Mouse (Mus musculus) lung, embryonic 16.5 days (tissue): Measurements from ENCODE around the gene Mybph. TPM values are rescaled to one million over a fixed set of nuclear protein-coding genes. Genes with fewer than 3 reads are reported as not detected.

Experiments used
- ATAC-seq: fragments of 200-750 bp; cut with Nextera tagmentation; 2 replicates; pipeline ENCODE4 v1.8.0; 2017; ENCODE audit warnings: low read depth, mild to moderate bottlenecking, moderate library complexity
- H3K27ac ChIP-seq: fragments of 300-500 bp; sonication (generic); 2 replicates; pipeline ENCODE4 v1.5.1; 2014; ENCODE audit warnings: mild to moderate bottlenecking, control low read depth, low read length
- H3K27me3 ChIP-seq: fragments of 300-500 bp; sonication (generic); 2 replicates; pipeline ENCODE4 v1.6.1; 2014; ENCODE audit warnings: low read depth, low read length, mixed read lengths; ENCODE audit not compliant: control insufficient read depth, insufficient read depth
- H3K36me3 ChIP-seq: fragments of 300-500 bp; sonication (generic); 2 replicates; pipeline ENCODE4 v1.6.1; 2014; ENCODE audit warnings: low read length; ENCODE audit not compliant: control insufficient read depth, insufficient read depth
- H3K4me1 ChIP-seq: fragments of 300-500 bp; sonication (generic); replicated peaks from 2 replicates; pipeline ENCODE4 v1.6.1; 2014; ENCODE audit warnings: low read length, mixed read lengths; ENCODE audit not compliant: control insufficient read depth, insufficient read depth
- H3K4me2 ChIP-seq: fragments of 300-500 bp; sonication (generic); 2 replicates; pipeline ENCODE4 v1.6.1; 2014; ENCODE audit warnings: low read depth, low read length, control low read depth
- H3K4me3 ChIP-seq: fragments of 300-500 bp; sonication (generic); 2 replicates; pipeline ENCODE4 v1.5.1; 2014; ENCODE audit warnings: mild to moderate bottlenecking, low read length, control low read depth
- H3K9ac ChIP-seq: fragments of 300-500 bp; sonication (generic); 2 replicates; pipeline ENCODE4 v1.6.1; 2014; ENCODE audit warnings: low read length, control low read depth
- H3K9me3 ChIP-seq: fragments of 300-500 bp; sonication (generic); 2 replicates; pipeline ENCODE4 v1.6.1; 2016; ENCODE audit warnings: low read length; ENCODE audit not compliant: control insufficient read depth
- WGBS: fragments of 180-500 bp; shearing (Covaris S2); extraction: QIAGEN DNeasy Blood & Tissue Kit; methylation state at CpG from one replicate; pipeline ENCODE4 v1.1.7; 2014; 5-methylcytosine and 5-hydroxymethylcytosine counted together
- polyA plus RNA-seq: library from polyadenylated mRNA; unstranded; fragments of >200 nt; fragmentation: Nextera tagmentation; extraction: Ambion mirVana; gene quantifications from 2 replicates; pipeline ENCODE4 v1.2.1, GENCODE M21; 2015

Gene Mybph
- polyA plus RNA-seq, 1 experiment from 2014 or later: 1.3 TPM

DNA sequence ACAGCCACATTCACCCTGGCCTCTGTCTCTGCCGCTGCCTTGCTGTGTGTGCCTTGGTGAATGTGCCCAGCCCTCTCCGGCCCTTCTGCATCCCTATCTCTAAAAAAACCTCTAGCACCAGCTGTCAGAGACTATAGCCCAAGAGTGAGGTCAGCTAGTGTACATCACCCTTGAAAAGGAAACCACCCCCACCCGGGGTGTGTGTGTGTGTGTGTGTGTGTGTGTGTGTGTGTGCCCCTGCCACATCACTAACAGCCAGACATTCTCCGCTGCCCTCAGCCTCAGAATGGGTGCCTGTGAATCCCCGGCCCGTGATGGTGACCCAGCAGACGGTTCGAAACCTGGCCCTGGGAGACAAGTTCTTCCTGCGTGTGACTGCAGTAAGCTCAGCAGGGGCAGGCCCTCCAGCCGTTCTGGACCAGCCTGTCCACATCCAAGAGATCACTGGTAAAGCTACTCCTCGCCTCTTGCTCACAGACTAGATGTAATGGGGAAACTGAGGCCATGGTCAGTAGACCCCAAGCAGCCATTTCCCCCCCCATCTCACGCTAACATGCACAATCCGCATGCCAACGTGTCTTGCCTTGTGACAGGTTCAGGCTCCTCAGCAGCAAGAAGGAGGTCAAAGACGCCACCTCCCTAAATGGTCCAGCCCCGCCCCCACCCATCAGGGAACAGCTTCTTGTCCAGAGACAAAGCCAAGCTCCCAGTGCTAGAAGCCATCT is 1.2 kb downstream of the Mybph start:
- Histone ChIP-seq H3K4me1 (peaks cover 2% of the 10 kb centered on the region; the same call in 1 of the 2 replicates), H3K9ac (no peak overlapping the region), H3K4me2 (no peak overlapping the region), H3K27me3 (no peaks in the 10 kb centered on the region), H3K27ac (no peak overlapping the region), H3K4me3 (no peak overlapping the region), H3K9me3 (no peaks in the 10 kb centered on the region), H3K36me3 (no peaks in the 10 kb centered on the region)
- no peak for ATAC-seq
- 72% methylated on average over 16 of the region's 16 CpGs for WGBS

GRCm38 (mm10) chr1:134195117-134195516 is 1.9 kb downstream of the Mybph start:
- 27% methylated on average over 2 of the region's 2 CpGs for whole genome bisulfite sequencing

GRCm38 (mm10) chr1:134195571-134195970 is 2.3 kb downstream of the Mybph start:
- H3K27ac ChIP-seq: no peak overlapping the region
- no peaks in the 10 kb centered on the region for H3K36me3 ChIP-seq
- H3K9me3 ChIP-seq: no peaks in the 10 kb centered on the region
- H3K4me1 ChIP-seq: peaks cover 2% of the 10 kb centered on the region; the same call in 1 of the 2 replicates
- WGBS: 26% methylated on average over 3 of the region's 3 CpGs
- no peaks in the 10 kb centered on the region for H3K27me3 ChIP-seq
- no peak for ATAC-seq
- no peak overlapping the region for H3K9ac ChIP-seq
- H3K4me3 ChIP-seq: no peak overlapping the region
- no peak overlapping the region for H3K4me2 ChIP-seq

More at GRCm38 (mm10) chr1:134195117-134195516, 1.9 kb downstream of the Mybph start:
- no peak for ATAC-seq
- Histone ChIP-seq H3K27ac (no peak overlapping the region), H3K9me3 (no peaks in the 10 kb centered on the region), H3K9ac (no peak overlapping the region), H3K27me3 (no peaks in the 10 kb centered on the region), H3K36me3 (no peaks in the 10 kb centered on the region), H3K4me2 (no peak overlapping the region), H3K4me1 (peaks cover 2% of the 10 kb centered on the region; the same call in 1 of the 2 replicates), H3K4me3 (no peak overlapping the region)

GRCm38 (mm10) chr1:134195979-134196378 is 2.7 kb downstream of the Mybph start:
- Histone ChIP-seq H3K9me3 (no peaks in the 10 kb centered on the region), H3K27me3 (no peaks in the 10 kb centered on the region), H3K4me1 (peaks cover 2% of the 10 kb centered on the region; the same call in 1 of the 2 replicates), H3K27ac (peak overlapping the region; percentile 34; the same call in 1 of the 2 replicates), H3K4me2 (no peak overlapping the region), H3K4me3 (no peak overlapping the region), H3K36me3 (no peaks in the 10 kb centered on the region), H3K9ac (no peak overlapping the region)
- 33% methylated on average over 4 of the region's 4 CpGs for WGBS
- peak; percentile 20; the same call in 1 of the 2 replicates for ATAC-seq

- 0 out of 2 replicates have a peak, but pooled peaks have one; percentile 15 for ATAC-seq
- Histone ChIP-seq H3K4me2 (no peak overlapping the region), H3K36me3 (no peaks in the 10 kb centered on the region), H3K27ac (no peak overlapping the region), H3K9me3 (no peaks in the 10 kb centered on the region), H3K4me3 (no peak overlapping the region), H3K9ac (no peak overlapping the region), H3K27me3 (no peaks in the 10 kb centered on the region), H3K4me1 (peaks cover 2% of the 10 kb centered on the region; the same call in 1 of the 2 replicates)
- WGBS: 60% methylated on average over 4 of the region's 4 CpGs
Observed at GRCm38 (mm10) chr1:134196386-134196785, 3.1 kb downstream of the Mybph start.

DNA sequence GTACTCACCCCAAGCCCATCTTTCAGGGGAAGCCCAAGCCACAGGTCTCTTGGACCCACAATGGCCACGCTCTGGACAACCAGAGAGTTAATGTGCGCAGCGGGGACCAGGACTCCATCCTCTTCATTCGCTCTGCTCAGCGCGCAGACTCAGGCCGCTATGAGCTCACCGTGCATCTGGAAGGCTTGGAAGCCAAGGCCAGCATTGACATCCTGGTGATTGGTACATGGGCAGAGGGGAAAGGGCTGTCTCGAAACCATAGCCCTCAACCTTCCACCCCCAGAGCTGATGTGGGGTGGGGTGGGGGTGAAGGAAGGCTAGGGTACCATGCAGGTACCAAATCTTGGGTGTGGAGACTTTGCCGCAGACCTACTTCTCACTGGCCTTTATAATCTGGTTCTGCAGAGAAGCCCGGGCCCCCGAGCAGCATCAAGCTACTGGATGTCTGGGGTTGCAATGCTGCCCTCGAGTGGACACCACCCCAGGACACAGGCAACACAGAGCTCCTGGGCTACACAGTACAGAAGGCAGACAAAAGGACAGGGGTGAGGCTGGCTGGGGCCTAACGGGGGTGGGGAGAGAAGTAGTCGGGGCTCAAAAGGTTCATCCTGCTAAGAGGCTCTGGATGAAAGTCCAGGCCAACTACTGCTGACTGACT is 4.2 kb downstream of the Mybph start:
- Histone ChIP-seq H3K4me2 (no peak overlapping the region), H3K27ac (no peak overlapping the region), H3K9ac (no peak overlapping the region), H3K4me3 (no peak overlapping the region), H3K9me3 (no peaks in the 10 kb centered on the region), H3K27me3 (no peaks in the 10 kb centered on the region), H3K4me1 (peaks cover 2% of the 10 kb centered on the region; the same call in 1 of the 2 replicates), H3K36me3 (no peaks in the 10 kb centered on the region)
- 84% methylated on average over 15 of the region's 15 CpGs for WGBS
- ATAC-seq: no peak

GRCm38 (mm10) chr1:134198197-134198995 is 5.1 kb downstream of the Mybph start:
- H3K4me3 ChIP-seq: no peak overlapping the region
- H3K27me3 ChIP-seq: no peaks in the 10 kb centered on the region
- no peak overlapping the region for H3K27ac ChIP-seq
- peaks cover 2% of the 10 kb centered on the region; the same call in 1 of the 2 replicates for H3K4me1 ChIP-seq
- no peak overlapping the region for H3K4me2 ChIP-seq
- no peaks in the 10 kb centered on the region for H3K36me3 ChIP-seq
- no peaks in the 10 kb centered on the region for H3K9me3 ChIP-seq
- H3K9ac ChIP-seq: no peak overlapping the region
- no peak for ATAC-seq
- 62% methylated on average over 12 of the region's 12 CpGs for WGBS

DNA sequence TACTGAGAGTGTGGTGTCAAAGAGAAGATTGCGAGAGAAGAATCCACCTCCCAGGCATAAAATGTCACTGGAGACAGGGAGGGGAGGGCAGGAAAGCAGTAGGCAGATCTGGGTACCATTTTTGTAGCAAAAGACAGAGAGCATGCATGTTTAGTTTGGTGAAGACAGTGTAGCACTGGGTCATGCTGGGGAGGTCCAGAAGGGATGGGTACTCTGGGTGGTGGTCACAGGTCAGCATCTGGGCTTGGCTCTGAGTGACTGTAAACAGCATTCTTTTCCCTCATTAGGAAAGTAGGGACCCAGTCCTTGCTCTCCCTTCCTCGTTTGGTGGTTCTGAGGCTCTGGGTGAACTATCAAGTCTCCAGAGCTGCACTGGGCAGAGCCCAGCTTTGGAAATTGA is 7.2 kb downstream of the Mybph start:
- Histone ChIP-seq H3K27me3 (no peaks in the 10 kb centered on the region), H3K9me3 (no peaks in the 10 kb centered on the region), H3K27ac (no peak overlapping the region), H3K4me3 (no peak overlapping the region), H3K4me2 (no peak overlapping the region), H3K9ac (no peak overlapping the region), H3K4me1 (peaks cover 2% of the 10 kb centered on the region; the same call in 1 of the 2 replicates), H3K36me3 (no peaks in the 10 kb centered on the region)
- 63% methylated on average over 2 of the region's 2 CpGs for WGBS
- ATAC-seq: no peak
